Mouse (Mus musculus): ENCODE results near the gene Mex3a.

Mex3a gene

DNA sequence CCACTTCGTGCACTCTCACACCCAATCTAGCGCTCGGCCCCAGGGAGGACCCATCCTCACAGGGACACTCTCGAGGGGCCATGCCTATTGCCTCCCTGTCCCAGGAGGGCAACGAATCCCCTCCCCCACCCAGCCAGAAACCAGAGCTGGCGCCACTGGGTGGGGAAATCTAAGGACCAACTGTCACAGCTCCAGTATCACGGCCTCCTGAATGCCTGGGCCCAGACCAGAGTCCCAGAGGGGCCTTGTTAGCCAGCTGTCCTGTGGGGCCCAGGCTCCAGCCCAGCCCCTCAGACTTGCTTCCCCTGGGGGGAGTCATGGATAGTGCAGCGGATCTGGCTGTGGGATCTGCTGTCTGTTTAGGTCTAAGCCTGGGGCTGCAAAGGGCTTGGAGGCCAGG is 4.6 kb upstream of the Mex3a start:
- DNase-seq (ENCODE audit: low read depth, low spot score), result no peak

DNA sequence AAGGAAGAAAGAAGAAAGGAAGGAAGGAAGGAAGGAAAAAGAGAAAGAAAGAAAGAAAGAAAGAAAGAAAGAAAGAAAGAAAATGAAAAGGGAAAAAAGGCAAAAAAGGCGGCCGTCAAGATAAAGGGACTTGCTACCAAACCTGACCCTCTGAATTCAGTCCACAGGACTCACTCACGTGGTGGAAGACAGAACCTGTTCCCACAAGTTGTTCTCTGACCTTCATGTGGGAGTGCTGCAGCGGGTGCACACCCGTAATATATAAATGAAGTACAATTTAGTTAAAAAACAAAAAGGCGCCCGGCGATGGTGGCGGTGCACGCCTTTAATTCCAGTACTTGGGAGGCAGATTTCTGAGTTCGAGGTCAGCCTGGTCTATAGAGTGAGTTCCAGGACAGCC is 3.5 kb upstream of the Mex3a start:
- no peak for DNase-seq (ENCODE audit: low read depth, low spot score)

DNA sequence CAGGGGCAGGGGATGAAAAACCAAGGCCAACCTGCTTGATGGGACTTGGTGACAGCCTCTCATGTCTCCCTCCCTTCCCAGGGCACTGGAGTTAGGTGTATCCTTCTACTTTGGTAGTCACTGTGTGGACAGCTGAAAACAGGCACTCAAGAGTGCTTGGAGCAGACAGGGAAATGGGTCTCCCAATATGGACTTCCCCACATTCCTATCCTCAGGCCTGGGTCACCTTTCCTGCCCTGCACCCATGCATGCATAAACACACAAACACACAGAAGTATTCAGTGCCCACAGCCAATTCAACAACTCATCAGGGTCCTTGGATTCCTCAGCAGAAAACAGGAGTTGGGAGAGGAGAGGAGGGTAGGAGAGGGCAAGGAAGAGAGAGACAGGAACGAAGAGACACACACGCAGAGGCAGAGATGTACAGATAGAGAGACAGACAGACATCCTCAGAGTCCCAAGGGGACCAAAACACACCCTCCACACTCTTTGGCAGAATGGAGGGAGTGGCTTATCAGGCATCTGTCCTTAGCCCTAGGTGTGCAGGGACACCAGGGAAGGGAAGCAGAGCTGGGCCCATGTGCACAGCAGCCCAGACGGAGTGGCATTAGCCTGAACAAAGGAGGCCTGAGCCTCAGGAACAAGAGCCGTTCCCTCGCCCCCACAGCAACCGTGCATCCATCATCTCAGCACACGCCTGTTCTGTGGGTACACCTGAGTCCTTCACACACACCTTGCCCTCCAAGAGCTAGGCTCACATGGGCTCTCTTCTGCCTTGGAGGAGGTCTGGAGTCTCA is 2.8 kb upstream of the Mex3a start:
- DNase-seq (ENCODE audit: low read depth, low spot score), result no peak

DNA sequence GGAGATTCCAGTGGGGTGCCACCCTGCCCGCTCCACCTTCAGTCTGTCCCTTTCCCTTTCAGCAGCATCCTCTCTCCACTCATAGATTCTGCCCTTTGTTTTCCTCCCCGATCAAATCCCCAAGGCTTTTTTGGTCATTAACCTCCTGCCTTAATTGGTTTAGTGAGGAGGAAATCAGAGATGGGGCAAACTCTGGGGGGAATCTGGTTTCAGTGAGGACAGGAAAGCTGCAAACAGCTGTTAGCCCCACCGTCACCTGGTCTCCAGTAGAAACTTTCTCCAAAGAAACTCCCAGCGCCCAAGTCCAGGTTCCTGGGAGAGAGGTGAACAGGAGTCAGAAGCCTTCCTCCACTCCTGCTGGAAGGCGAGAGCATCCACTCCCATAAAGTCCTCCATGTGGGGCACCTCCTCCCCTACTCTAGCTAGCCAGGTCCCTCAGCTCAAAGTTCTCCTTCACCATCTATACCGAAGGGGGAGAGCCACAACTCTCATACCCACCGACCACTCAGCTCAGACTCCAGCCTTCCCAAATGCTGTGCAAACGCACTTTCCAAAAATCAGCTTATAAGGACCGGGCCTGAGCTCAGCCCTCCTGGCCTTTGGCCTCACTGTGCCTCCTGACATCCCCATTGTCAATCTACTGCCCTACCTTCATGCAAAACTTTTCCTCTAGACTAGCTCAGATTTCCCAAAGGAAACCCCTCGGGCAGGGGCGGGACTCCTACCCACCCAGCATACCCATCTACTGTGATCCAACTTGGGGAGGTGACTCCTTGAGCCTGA is 1.9 kb upstream of the Mex3a start:
- DNase-seq (ENCODE audit: low read depth, low spot score), result no peak

DNA sequence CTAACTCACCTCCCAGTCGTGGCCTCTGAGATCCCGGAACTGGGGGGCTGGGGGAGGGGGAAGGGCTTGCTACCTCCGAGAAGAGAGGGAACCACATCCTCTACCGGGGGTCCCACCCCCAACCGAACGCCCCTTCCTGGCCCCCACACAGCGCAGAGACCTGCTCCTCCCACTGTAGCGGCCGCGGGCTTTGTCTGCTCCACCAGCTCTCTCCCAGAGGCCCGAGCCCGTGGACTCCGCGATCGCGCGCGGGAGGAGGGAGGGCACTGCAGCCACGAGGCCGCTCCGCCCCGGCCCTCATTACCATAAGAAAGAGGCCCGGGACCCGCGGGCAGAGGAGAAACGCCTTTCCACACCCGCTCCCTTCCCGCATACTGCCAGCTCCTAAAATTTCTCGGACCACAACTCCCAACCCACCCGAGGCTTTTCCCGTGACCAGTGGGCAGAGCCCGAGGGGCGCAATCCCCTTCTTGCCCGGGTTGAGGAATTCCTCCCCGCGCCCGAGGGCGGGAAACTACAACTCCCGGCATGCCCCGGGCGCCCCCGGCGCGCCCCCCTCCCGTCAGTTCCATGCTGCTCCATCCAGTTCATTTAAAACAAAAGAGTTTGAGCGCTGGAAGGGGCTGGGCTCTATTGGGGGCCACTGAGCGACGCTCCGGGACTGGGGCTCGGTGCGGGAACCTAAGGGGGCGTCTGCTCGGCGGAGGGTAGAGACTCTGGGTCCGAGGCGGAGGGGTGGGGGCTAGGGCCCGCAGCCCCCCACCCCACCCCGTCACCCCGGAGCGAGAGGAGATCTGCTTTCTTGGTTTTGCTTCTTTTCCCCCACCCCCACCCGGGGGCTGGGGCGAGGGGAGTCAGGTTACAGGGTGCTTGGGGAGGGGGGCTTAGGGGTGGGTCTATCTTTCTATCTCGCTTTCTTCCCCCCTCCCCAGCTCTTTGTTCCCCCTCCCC is 572 bp upstream of the Mex3a start:
- peak; percentile 85 for DNase-seq (ENCODE audit: low read depth, low spot score)

DNA sequence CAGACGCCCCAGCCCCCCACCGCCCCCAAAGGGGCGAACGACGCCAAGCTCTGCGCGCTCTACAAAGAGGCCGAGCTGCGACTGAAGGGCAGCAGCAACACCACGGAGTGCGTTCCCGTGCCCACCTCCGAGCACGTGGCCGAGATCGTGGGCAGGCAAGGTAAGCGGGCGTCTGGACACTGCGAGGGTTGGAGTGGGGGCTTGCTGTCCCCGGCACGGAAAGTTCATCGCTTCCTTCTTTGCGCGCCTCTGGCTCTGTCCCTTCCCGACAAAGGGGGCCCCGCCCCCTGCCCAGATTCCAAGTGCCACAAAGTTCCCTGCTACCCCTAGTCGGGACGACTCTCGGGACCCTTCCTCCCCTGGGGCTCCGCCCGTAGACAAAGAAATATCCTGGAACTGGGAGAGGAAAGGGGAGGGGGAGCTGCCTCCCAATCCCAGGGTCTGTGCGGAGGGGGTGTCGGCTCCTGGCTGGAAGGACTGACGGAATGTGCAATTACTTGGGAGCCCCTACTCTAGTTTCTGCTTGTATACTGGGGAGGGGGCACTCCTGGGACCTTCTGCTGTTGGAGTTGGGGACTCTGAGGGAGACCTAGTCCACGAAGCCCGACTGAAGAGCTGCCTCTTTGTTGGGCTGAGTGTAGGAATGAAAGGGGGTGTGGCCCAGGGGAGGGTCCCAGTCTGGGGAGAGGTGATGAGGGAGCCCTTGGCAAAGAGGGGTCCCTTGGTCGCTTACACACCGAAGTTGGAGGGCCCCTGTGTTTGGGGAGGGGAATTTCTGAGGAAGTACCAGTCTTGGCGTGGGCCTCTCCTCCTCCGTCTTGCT is 705 bp downstream of the Mex3a start:
- DNase-seq (ENCODE audit: low read depth, low spot score), result peak; percentile 28

DNA sequence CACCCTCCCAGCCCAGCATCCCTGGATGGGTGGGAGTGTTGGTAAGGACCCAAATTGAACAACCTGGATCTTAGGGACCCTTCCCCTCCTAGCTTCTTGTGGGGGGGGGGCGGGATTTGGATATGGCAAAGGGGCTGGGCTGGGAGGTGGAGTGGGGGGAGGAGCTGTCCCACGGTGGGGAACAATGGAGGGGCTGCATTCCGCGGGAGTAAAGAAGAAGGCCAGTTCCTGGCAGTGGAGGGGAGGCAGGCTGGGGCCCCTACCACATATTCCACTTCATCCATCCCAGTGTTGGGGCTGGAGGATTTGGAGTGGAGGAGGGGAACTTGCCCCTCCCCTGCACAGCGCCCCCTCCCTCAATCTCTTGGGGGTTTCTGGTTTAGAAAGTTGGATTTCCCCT is 1.5 kb downstream of the Mex3a start:
- no peak for DNase-seq (ENCODE audit: low read depth, low spot score)

DNA sequence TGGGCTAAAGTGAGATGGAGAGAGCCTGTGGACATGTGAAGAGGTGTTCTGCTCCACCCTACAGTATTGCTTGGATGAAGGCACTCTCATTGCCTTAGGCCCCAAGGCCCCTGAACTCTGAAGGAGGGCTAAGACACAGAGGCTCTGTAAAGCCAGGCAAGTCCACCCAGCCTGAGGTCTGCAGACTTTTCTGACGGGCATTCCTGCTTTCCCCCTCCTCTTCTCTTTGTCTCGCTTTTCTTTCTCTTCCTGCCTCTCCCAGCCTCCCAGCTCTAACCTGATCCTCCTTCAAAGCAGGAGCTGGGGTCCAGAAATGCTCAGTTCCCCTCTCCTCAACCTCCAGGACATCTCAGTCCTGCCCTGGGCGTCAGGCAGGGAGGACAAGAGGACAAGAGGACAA is 2.8 kb downstream of the Mex3a start:
- no peak for DNase-seq (ENCODE audit: low read depth, low spot score)

DNA sequence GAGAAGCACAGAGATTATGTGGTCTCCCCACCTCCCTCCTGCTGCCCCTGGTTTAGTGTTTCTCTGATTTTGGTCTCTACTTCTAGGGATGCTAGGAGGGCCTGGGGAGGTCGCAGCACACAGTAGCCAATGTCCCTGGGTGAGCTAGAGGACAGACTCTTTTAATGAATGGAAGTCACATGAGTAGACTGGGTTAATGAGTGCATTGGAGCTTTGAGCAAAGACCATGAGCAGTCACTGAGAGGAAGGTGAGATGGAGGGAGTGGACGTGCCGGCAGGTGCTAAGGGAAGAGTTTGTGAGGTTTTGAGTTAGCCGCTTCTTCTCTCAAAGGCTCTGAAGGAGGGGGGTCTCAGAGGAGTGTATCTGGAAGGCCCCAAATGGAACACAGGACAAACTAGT is 3.3 kb downstream of the Mex3a start:
- no peak for DNase-seq (ENCODE audit: low read depth, low spot score)

DNA sequence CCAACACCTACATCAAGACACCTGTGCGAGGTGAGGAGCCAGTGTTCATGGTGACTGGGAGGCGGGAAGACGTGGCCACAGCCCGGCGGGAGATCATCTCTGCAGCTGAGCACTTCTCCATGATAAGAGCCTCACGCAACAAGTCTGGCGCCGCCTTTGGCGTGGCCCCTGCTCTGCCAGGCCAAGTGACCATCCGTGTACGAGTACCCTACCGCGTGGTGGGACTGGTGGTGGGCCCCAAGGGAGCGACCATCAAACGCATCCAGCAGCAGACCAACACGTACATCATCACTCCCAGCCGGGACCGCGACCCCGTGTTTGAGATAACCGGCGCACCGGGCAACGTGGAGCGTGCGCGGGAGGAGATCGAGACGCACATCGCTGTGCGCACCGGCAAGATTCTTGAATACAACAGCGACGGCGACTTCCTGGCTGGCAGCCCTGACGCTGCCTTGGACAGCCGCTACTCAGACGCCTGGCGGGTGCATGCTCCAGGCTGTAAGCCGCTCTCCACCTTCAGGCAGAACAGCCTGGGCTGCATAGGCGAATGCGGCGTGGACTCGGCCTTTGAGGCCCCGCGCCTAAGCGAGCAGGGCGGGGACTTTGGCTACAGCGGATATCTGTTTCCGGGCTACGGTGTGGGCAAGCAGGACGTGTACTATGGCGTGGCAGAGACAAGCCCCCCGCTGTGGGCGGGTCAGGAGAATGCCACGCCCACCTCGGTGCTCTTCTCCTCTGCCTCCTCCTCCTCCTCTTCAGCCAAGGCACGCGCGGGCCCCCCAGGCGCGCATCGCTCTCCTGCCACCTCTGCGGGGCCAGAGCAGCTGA is 4.1 kb downstream of the Mex3a start:
- DNase-seq (ENCODE audit: low read depth, low spot score), result peak; percentile 27

DNA sequence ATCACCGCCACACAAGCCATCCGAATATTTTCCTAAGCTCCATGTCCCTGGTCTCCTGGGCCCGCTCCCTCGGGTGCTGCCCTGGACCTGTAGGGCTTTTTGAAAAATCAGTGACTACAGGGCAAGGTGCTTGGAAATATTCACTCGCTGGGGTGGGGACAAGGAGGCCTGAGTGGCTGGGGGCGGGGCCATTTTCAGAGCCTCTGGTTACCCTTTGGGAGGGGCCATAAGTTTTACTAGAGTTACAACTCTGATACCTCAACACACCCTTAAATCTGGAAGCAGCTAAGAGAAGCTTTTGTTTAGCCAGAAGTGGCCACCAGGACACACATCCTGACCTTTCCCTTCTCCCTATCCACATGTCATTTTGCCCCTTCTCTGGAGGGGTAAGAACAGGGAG is 5.0 kb downstream of the Mex3a start:
- no peak for DNase-seq (ENCODE audit: low read depth, low spot score)

DNA sequence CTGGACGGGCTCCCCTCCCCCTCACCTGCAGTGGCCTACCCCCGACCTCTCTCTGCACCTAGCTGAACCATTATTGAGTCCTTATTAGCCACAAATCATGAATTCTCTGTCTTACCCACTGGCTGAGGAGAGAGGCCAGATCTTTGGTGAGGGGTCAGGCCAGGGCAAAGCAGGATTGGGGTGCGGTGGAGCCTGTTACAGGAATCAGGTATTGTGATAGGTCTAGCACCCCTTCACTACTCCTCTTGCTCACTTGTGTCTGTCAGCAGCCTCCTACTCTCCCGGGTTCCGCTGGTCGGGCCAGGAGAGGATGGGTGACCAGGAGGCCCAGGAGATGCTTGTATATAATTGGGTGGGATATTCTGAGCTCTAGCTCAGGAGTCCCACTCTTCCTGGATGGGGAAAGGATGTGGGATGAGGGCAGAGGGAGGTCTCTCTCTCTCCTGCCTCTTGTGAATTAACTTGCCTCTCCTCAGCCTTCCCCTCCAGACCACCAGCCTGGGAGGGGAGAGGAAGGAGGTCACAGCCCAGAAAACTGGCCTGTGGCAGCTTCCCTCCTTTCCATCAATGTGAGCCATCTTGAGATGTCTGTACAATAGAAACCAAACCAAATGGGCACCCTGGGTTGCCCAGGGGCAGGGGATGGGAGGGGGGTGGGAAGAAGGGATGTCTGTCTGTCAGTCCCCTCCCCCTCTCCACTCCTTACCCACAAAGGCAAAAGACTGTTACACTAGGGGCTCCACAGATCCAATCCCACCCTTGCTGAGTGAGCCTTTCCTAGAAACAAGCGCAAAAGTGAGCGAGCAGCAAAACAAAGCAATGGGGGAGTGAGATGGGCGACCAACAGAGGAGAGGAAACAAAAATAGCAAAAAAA is 6.3 kb downstream of the Mex3a start:
- no peak for DNase-seq (ENCODE audit: low read depth, low spot score)

DNA sequence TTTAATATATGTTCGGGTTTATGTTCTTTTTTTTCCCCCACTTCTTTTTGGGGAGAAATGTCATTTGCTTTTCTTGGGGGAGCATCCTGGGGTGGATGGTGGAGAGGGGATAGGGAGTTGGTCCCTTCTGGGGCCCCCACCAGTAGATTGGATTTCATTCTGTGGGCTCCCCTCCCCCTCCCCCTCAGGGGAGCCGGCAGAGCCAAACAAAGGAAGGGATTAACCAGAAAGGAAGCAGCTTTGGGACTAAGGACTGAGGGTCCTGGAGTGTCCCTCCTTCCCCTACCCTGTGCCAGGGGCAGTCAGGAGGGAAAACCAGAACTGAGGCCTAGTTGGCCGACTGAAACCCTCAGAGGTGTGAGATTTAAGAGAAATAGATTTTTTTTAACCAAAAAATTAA is 7.2 kb downstream of the Mex3a start:
- DNase-seq (ENCODE audit: low read depth, low spot score), result no peak

DNA sequence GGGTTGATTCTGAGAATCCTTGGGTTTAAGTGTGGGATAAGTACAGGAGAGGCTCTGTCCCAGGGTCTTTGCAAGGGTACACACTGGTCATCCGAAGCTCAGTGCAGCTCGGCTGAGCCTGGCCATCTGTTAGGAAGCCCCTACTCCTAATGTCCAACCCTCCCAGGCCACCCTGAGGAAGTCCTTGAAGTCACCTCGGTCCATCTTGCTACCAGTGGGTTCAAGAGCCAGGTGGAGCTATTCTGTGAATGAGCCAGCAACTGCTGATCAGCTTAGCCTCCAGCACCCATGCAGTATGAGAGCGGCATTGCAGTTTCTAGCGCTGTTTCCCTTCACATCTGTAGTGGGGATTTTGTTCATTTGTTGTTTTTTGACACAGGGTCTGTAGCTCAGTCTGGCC is 7.9 kb downstream of the Mex3a start:
- no peak for DNase-seq (ENCODE audit: low read depth, low spot score)

DNA sequence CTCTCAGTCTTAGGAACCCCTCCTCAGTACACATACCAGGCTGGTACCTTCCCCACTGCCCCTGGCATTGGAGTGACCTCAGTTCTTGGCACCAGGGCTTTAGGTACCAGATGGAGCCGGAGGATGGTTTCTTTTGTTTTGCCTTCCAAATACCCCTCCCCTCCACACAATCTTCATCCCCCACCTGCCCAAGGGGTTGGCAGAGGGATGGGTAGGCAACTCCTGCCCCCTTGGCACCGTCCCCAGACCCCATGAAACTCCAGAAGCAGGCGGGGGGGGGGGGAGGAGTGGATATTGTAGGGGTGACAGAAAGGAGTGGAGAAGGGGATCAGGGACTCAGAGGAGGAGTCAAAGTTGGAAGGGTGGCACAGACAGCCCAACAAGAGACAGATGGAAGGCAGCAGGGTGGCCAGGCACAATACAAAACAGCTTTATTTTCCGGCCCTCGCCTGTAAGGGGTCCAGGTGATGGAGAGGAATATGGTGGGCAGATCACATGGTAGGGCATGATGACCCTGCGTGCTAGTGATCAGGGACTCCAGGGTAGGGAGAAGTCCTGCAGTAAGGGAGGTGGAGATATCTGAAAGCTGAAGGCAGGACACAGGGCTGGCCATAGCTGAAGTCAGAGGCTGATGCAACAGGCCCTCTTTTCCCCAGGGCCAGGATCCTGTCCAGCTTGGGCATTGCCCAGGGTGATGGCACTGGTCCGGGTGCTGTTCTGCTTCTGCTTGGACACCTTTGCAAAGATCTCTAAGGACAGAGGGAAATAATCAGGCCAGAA is 9.6 kb downstream of the Mex3a start:
- no peak for DNase-seq (ENCODE audit: low read depth, low spot score)

DNA sequence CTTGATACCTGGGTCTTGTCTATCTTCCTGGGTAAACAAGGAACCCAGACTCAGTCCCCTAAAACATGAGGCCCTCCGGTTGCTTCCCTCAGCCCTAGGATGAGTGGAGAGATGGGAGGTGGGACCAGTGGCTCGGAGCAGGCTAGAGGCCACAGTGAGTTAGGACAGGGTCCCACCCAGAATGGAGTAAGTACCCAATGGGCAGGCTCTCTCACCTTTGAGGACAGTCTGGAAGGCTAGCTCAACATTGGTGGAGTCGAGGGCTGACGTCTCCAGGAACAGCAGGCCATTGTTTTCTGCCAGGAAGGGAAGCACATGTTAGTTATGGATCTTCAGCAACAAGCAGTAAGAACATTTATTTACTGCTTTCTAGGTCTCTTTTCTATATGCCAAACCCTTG is 10.3 kb downstream of the Mex3a start:
- no peak for DNase-seq (ENCODE audit: low read depth, low spot score)

DNA sequence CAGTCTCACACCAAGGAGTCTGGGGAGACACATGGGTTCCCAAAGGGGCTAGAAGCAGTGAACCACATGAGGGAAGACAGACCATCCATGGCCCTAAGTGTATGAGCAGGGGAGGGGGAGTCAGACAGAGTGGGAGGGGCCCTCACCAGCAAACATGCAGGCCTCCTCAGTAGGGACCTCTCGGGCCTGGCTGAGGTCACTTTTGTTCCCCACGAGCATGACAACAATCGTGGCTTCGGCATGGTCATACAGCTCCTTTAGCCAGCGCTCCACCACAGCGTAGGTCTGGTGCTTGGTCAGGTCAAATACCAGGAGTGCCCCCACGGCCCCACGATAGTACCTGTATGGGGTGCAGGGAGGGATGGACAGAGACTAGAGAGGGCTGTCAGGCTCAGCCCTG is 11.0 kb downstream of the Mex3a start:
- no peak for DNase-seq (ENCODE audit: low read depth, low spot score)

DNA sequence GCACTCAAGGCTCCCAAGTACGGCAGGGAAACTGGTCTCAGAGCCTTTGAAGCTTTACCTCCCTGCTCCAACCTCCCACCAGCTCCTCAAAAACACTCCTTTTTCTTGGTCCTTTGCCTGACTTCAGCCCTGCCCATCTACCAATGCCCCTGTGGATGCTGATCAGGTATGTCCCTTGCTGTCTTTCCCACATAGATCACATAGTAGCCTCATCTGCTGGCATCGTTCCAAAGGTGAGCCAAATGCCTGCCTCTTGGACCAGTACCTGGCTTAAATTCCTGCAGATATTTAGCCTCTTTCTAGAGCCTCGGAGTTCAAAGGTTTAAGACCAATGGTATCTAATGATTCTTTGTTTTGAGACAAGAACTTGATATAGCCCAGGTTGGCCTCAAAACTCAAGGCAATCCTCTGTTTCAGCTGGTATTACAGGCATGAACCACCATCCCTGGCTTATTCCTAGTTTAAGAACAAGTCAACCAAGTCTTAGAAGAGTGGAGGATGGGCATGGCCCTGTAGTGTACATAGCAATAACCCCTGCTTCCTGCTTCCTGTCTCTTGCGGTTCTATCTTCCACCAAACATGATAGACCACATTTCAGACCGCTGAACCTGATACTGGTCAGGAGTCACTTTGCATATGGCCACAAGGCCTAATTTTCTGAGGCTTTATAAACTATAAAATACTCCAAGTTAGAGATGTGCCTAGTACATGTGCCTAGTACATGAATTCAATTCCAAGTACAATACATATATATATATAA is 11.6 kb downstream of the Mex3a start:
- no peak for DNase-seq (ENCODE audit: low read depth, low spot score)

All from CD4-positive helper T cell, adult 2 months (primary cell).